Mouse (Mus musculus): Measurements from ENCODE around the gene Msx1.

Msx1 gene

GRCm38 (mm10) chr5:37792154-37792553, 32.2 kb downstream of the Msx1 start:
- DNase-seq: no peak

- no peak for DNase-seq
Measured at GRCm38 (mm10) chr5:37784847-37785391, 39.5 kb downstream of the Msx1 start.

GRCm38 (mm10) chr5:37783306-37783705, 41.1 kb downstream of the Msx1 start:
- no peak for DNase-seq

- DNase-seq: no peak
Measured at GRCm38 (mm10) chr5:37775681-37776080, 48.7 kb downstream of the Msx1 start.

- DNase-seq: no peak
Measured at GRCm38 (mm10) chr5:37774011-37774410, 50.4 kb downstream of the Msx1 start.

- DNase-seq: no peak
Measured at GRCm38 (mm10) chr5:37770870-37771269, 53.5 kb downstream of the Msx1 start.
